Mouse (Mus musculus) heart, embryonic 12.5 days (tissue): ENCODE data around the gene Rarres1. TPM values are rescaled to one million over a fixed set of nuclear protein-coding genes. Genes with fewer than 3 reads are reported as not detected.
A peak's percentile ranks its signal among the peaks of the same experiment; 100 is the strongest.

ENCODE experiments used
- ATAC-seq: fragments of 200-750 bp; cut with Nextera tagmentation; 2 replicates; pipeline ENCODE4 v1.8.0; 2017; ENCODE audit warnings: moderate TSS enrichment, moderate library complexity; ENCODE audit not compliant: insufficient number of reproducible peaks, low FRiP score
- H3K27ac ChIP-seq: fragments of 300-500 bp; sonication (generic); 2 replicates; pipeline ENCODE4 v1.5.1; 2016; ENCODE audit warnings: mild to moderate bottlenecking, moderate library complexity; ENCODE audit not compliant: poor library complexity, severe bottlenecking
- H3K27me3 ChIP-seq: fragments of 300-500 bp; sonication (generic); replicated peaks from 2 replicates; pipeline ENCODE4 v1.6.1; 2016; ENCODE audit warnings: mild to moderate bottlenecking, moderate library complexity
- H3K36me3 ChIP-seq: fragments of 300-500 bp; sonication (generic); 2 replicates; pipeline ENCODE4 v1.6.1; 2016; ENCODE audit warnings: mild to moderate bottlenecking, moderate library complexity
- H3K4me1 ChIP-seq: fragments of 300-500 bp; sonication (generic); replicated peaks from 2 replicates; pipeline ENCODE4 v1.6.1; 2016; ENCODE audit warnings: mild to moderate bottlenecking
- H3K4me2 ChIP-seq: fragments of 300-500 bp; sonication (generic); 2 replicates; pipeline ENCODE4 v1.6.1; 2016; ENCODE audit warnings: mild to moderate bottlenecking, moderate library complexity
- H3K4me3 ChIP-seq: fragments of 300-500 bp; sonication (generic); 2 replicates; pipeline ENCODE4 v1.5.1; 2016; ENCODE audit warnings: mild to moderate bottlenecking
- H3K9ac ChIP-seq: fragments of 300-500 bp; sonication (generic); 2 replicates; pipeline ENCODE4 v1.6.1; 2016; ENCODE audit warnings: mild to moderate bottlenecking, moderate library complexity
- H3K9me3 ChIP-seq: fragments of 300-500 bp; sonication (generic); replicated peaks from 2 replicates; pipeline ENCODE4 v1.6.1; 2016; ENCODE audit warnings: mild to moderate bottlenecking, moderate library complexity
- WGBS: fragments of 180-500 bp; shearing (Covaris S2); methylation state at CpG from one replicate; pipeline ENCODE4 v1.1.7; 2016; 5-methylcytosine and 5-hydroxymethylcytosine counted together
- polyA plus RNA-seq: library from polyadenylated mRNA; unstranded; fragments of >200 nt; fragmentation: Nextera tagmentation; extraction: Ambion mirVana; gene quantifications from 2 replicates; pipeline ENCODE4 v1.2.1, GENCODE M21; 2016

Rarres1 gene
- polyA plus RNA-seq, 1 experiment from 2014 or later, result 0.72 TPM

- 88% methylated on average over 5 of the region's 5 CpGs for WGBS
- Histone ChIP-seq H3K4me3 (no peak overlapping the region), H3K9ac (no peak overlapping the region), H3K4me2 (no peak overlapping the region), H3K4me1 (peaks cover 5% of the 10 kb centered on the region; the same call in 1 of the 2 replicates), H3K27ac (no peak overlapping the region), H3K27me3 (peaks cover 19% of the 10 kb centered on the region), H3K36me3 (no peaks in the 10 kb centered on the region), H3K9me3 (no peaks in the 10 kb centered on the region)
- no peak for ATAC-seq
Observed at GRCm38 (mm10) chr3:67520568-67521143, 5.3 kb upstream of the Rarres1 start.

DNA sequence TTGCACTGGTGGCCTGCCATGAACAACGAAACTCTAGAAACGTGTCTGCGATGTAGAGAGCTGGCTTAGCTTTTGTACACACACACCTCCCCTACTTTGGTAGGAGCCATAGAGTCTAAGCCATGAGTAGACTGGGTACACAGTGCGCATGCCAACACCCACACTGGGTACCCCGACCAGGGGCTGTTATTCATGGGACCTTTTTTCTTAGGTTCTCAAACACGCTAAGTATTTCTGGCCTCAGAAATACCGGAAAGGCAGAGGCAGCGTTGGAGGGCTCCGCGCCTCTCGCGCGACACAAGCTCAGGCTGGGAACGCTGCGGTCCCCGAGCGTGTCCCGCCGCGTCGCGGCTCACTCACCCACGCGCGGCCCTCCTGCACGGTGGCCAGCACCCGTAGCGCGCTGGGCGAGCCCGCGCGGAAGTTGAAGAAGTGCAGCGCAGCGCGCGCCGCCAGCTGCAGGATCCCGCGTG, 486 bp downstream of the Rarres1 start:
- H3K9me3 ChIP-seq, result no peaks in the 10 kb centered on the region
- no peaks in the 10 kb centered on the region for H3K36me3 ChIP-seq
- H3K4me3 ChIP-seq, result peak overlapping the region; percentile 60
- H3K27ac ChIP-seq, result no peak overlapping the region
- peaks cover 20% of the 10 kb centered on the region for H3K27me3 ChIP-seq
- peak overlapping the region; percentile 98 for H3K4me2 ChIP-seq
- H3K9ac ChIP-seq, result peak overlapping the region; percentile 75
- peak; percentile 59 for ATAC-seq
- 6% methylated on average over 40 of the region's 40 CpGs for WGBS
- 0 out of 2 replicates have a peak, but pooled peaks cover 3% of the 10 kb centered on the region for H3K4me1 ChIP-seq

DNA sequence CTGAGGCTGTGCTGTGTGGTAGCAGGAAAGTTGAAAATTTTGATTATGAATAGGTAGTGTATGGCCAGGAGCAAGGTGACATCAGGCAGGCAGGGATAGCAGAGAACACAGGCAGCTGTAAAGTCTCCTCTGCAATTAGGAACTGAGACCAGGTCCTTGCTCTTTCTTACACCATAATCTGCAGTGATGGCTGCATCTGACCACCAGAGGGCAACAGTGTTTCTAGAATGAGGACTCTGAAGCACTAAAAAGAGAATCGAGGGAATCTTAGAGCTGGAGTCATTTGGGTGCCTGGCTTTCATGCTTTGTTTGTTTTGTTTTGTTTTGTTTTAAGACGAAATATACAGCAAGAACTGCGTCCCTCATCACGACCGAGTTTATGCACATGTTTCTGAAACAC, 2.5 kb downstream of the Rarres1 start:
- Histone ChIP-seq H3K4me1 (0 out of 2 replicates have a peak, but pooled peaks cover 3% of the 10 kb centered on the region), H3K4me2 (no peak overlapping the region), H3K9me3 (no peaks in the 10 kb centered on the region), H3K9ac (no peak overlapping the region), H3K27me3 (peaks cover 20% of the 10 kb centered on the region), H3K36me3 (no peaks in the 10 kb centered on the region), H3K4me3 (no peak overlapping the region), H3K27ac (no peak overlapping the region)
- ATAC-seq, result no peak; the same call in 1 of the 2 replicates
- 2% methylated on average over 5 of the region's 5 CpGs for WGBS

- no peak for ATAC-seq
- Histone ChIP-seq H3K27ac (no peak overlapping the region), H3K36me3 (no peaks in the 10 kb centered on the region), H3K27me3 (no peaks in the 10 kb centered on the region; the same call in 1 of the 2 replicates), H3K9ac (no peak overlapping the region), H3K4me1 (no peaks in the 10 kb centered on the region), H3K4me2 (no peak overlapping the region), H3K4me3 (no peak overlapping the region), H3K9me3 (no peaks in the 10 kb centered on the region)
- WGBS, result 81% methylated on average over 10 of the region's 10 CpGs
Observed at GRCm38 (mm10) chr3:67508216-67508892, 7.0 kb downstream of the Rarres1 start.

DNA sequence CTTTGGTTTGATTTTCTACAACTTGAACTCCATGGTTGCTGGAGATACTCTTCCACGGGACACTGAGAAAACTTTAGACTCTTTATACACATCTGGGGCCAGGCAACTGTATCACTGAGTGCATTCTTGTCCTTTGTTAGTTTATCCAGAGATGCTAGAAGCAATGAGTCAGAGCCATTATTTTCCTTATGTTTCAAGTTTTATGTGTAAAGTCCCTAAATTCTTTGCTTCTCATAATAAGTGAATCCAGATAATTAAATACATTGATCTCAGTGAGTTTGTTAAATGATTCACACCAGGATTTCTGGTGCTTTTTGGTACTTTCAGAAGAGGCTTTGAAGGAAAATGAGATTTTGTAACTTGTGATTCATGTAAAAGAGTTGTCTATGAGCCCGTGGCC, 10.0 kb downstream of the Rarres1 start:
- Histone ChIP-seq H3K27me3 (no peaks in the 10 kb centered on the region; the same call in none of the 2 replicates), H3K9ac (no peak overlapping the region), H3K4me2 (no peak overlapping the region), H3K4me1 (no peaks in the 10 kb centered on the region), H3K9me3 (no peaks in the 10 kb centered on the region), H3K27ac (no peak overlapping the region), H3K36me3 (no peaks in the 10 kb centered on the region), H3K4me3 (no peak overlapping the region)
- ATAC-seq, result no peak
- WGBS, result 78% methylated on average over 2 of the region's 2 CpGs

GRCm38 (mm10) chr3:67503878-67504277, 11.4 kb downstream of the Rarres1 start:
- WGBS, result 10% methylated on average over 3 of the region's 3 CpGs
- no peak for ATAC-seq
- no peaks in the 10 kb centered on the region for H3K4me1 ChIP-seq

DNA sequence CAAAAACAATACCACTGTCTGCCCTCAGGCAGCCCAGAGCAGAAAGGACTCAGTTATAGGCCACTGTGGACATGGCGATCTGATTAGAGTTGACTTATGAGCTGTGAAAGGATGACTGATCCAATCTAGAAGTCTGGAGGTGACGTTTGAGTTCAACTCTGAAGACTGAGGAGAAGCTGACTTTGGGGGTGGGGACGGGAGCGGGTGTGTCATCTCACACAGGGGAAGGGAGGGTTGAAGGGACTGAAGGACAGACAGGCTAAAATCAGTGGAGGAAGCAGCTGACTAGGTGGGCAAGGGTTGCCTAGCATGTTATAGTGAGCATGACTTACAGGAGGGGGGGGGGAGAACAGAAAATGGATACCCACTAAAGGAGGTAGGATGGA, 15.9 kb downstream of the Rarres1 start:
- H3K4me3 ChIP-seq, result no peak overlapping the region
- no peaks in the 10 kb centered on the region for H3K4me1 ChIP-seq
- H3K4me2 ChIP-seq, result no peak overlapping the region
- H3K36me3 ChIP-seq, result no peaks in the 10 kb centered on the region
- H3K9me3 ChIP-seq, result peaks cover 11% of the 10 kb centered on the region
- H3K9ac ChIP-seq, result no peak overlapping the region
- 85% methylated on average over 4 of the region's 4 CpGs for WGBS
- no peak for ATAC-seq
- H3K27me3 ChIP-seq, result no peaks in the 10 kb centered on the region; the same call in 1 of the 2 replicates
- no peak overlapping the region for H3K27ac ChIP-seq

More at GRCm38 (mm10) chr3:67503878-67504277, 11.4 kb downstream of the Rarres1 start:
- Histone ChIP-seq H3K36me3 (no peaks in the 10 kb centered on the region), H3K4me2 (no peak overlapping the region), H3K9me3 (peaks cover 5% of the 10 kb centered on the region; the same call in 1 of the 2 replicates), H3K27ac (no peak overlapping the region), H3K4me3 (no peak overlapping the region), H3K27me3 (no peaks in the 10 kb centered on the region; the same call in none of the 2 replicates), H3K9ac (no peak overlapping the region)

- no peak overlapping the region for H3K4me3 ChIP-seq
- no peak overlapping the region for H3K9ac ChIP-seq
- no peaks in the 10 kb centered on the region for H3K4me1 ChIP-seq
- no peaks in the 10 kb centered on the region; the same call in 1 of the 2 replicates for H3K27me3 ChIP-seq
- H3K27ac ChIP-seq, result no peak overlapping the region
- no peak for ATAC-seq
- H3K4me2 ChIP-seq, result no peak overlapping the region
- H3K36me3 ChIP-seq, result no peaks in the 10 kb centered on the region
- H3K9me3 ChIP-seq, result peaks cover 11% of the 10 kb centered on the region
- WGBS, result 78% methylated on average over 8 of the region's 8 CpGs
Observed at GRCm38 (mm10) chr3:67498773-67499405, 16.4 kb downstream of the Rarres1 start.

DNA sequence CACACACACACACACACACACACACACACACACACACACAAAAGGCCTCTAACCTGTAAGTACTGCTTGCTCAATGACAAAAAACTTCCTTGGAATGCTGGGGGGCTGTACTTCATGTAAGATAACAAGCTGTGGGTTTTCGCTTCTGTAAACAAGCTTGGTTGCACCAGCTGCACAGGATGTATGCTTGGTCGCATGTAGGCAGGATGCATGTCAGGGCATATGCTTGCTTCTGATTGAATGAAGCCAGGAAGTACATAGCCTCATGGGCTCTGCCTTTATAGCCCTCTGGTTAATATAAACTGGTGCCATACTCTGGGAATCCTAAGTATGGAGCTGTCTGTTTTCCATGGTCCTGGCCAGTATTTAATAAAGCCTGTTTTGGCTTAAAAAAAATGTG, 17.3 kb downstream of the Rarres1 start:
- no peak for ATAC-seq
- peaks cover 11% of the 10 kb centered on the region for H3K9me3 ChIP-seq
- no peaks in the 10 kb centered on the region for H3K36me3 ChIP-seq
- H3K4me2 ChIP-seq, result no peak overlapping the region
- H3K4me1 ChIP-seq, result no peaks in the 10 kb centered on the region
- no peak overlapping the region for H3K27ac ChIP-seq
- 74% methylated on average over 2 of the region's 2 CpGs for WGBS
- H3K9ac ChIP-seq, result no peak overlapping the region
- no peaks in the 10 kb centered on the region; the same call in 1 of the 2 replicates for H3K27me3 ChIP-seq
- H3K4me3 ChIP-seq, result no peak overlapping the region

- Histone ChIP-seq H3K4me3 (no peak overlapping the region), H3K9ac (no peak overlapping the region), H3K27me3 (no peaks in the 10 kb centered on the region), H3K9me3 (peaks cover 11% of the 10 kb centered on the region), H3K36me3 (no peaks in the 10 kb centered on the region), H3K4me2 (no peak overlapping the region), H3K4me1 (no peaks in the 10 kb centered on the region), H3K27ac (no peak overlapping the region)
- no peak for ATAC-seq
- 81% methylated on average over 10 of the region's 10 CpGs for WGBS
Observed at GRCm38 (mm10) chr3:67496310-67496709, 19.0 kb downstream of the Rarres1 start.

DNA sequence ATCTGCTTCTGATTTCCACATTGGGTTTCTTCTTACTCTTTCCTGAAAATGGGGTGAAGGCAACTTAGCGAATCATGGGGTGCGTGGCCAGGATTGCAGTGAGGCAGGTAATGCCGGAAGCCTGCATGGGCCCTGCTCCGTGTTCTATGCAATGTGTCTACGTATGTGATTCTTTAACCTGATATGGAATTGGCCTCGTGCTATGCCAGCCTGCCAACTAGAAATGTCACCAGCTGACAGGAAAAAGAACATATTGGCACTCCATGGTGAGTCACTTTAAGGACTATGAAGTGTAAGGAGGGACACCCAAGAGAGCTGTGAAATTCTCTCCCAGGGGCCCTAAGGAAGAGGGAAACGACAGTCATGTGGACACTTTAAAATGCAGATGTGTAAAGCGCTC, 22.2 kb downstream of the Rarres1 start:
- no peaks in the 10 kb centered on the region for H3K36me3 ChIP-seq
- ATAC-seq, result no peak
- H3K9me3 ChIP-seq, result no peaks in the 10 kb centered on the region
- H3K4me2 ChIP-seq, result no peak overlapping the region
- no peak overlapping the region for H3K9ac ChIP-seq
- no peak overlapping the region for H3K4me3 ChIP-seq
- H3K27ac ChIP-seq, result no peak overlapping the region
- no peaks in the 10 kb centered on the region for H3K27me3 ChIP-seq
- no peaks in the 10 kb centered on the region for H3K4me1 ChIP-seq
- 82% methylated on average over 8 of the region's 8 CpGs for WGBS
